Mouse (Mus musculus) C2C12 (cell line): ENCODE data around the gene Ttn.

Source experiments
- CEBPB ChIP-seq: IDR thresholded peaks from one replicate; pipeline ENCODE4 v1.6.1; 2011; ENCODE audit warnings: low read depth, mild to moderate bottlenecking, control low read depth, moderate library complexity
- CTCF ChIP-seq: IDR thresholded peaks from one replicate; pipeline ENCODE4 v1.5.1; 2011; ENCODE audit not compliant: control insufficient read depth, insufficient read depth, insufficient read length
- MAX ChIP-seq: IDR thresholded peaks from one replicate; pipeline ENCODE4 v1.6.1; 2011; ENCODE audit warnings: mild to moderate bottlenecking, control low read depth
- MYOG ChIP-seq: IDR thresholded peaks from one replicate; pipeline ENCODE4 v1.6.1; 2011; ENCODE audit not compliant: control insufficient read depth, insufficient read length; ENCODE audit errors: extremely low read depth
- USF1 ChIP-seq: IDR thresholded peaks from one replicate; pipeline ENCODE4 v1.6.1; 2011; ENCODE audit warnings: low read depth, mild to moderate bottlenecking, control low read depth, moderate library complexity

- TF ChIP-seq CTCF (no peak), USF1 (no peak), CEBPB (no peak), MAX (no peak), MYOG (no peak)
Observed at GRCm38 (mm10) chr2:76938515-76938914, 43.8 kb downstream of the Ttn start.
